Mouse (Mus musculus): Measurements from ENCODE around the gene H2-Ke6. TPM values are rescaled to one million over a fixed set of nuclear protein-coding genes. Genes with fewer than 3 reads are reported as not detected.
A peak's percentile ranks its signal among the peaks of the same experiment; 100 is the strongest.
"Not testable (repeated sequence)": the region's sequence is repeated elsewhere in the genome, so short reads cannot be mapped to it uniquely, and the experiment has no call there.

Gene H2-Ke6
- total and polyA plus RNA-seq, 2 experiments: 80.5 to 162 TPM

DNA sequence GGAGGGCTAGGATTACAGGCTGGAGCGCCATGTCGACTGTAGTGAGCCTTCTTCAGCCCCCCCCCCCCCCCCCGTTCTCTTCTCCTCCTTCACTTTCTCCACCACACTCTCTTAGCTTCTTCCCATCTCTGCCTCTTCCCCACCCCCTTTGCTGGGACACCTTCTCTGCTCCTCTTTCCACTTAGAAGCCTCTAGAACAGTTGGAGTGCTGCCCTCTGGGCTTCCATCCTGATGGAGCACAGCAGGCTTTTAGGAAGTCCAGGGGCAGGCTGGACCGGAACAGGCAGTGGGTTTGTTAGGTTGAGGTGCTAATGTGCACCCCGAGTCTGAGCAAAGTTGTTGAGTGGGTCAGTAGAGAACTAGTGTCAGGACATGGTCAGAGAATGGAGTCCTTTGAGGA lies 17.7 kb downstream of the H2-Ke6 start:
- Histone ChIP-seq H3K79me2 (ENCODE audit: control insufficient read depth, insufficient read depth, low read length) (no peaks in the 10 kb centered on the region), H3K9ac (ENCODE audit: low read depth, low read length) (no peak overlapping the region), H3K27me3 (ENCODE audit: control insufficient read depth, insufficient read depth, low read length) (peaks cover 3% of the 10 kb centered on the region; the same call in 1 of the 2 replicates), H3K4me1 (ENCODE audit: control insufficient read depth, insufficient read depth, low read length) (no peaks in the 10 kb centered on the region), H3K4me3 (ENCODE audit: insufficient read depth, low read depth, low read length) (no peak overlapping the region), H3K36me3 (ENCODE audit: control insufficient read depth, insufficient read depth, low read length) (no peaks in the 10 kb centered on the region), H3K27ac (replicated peaks; ENCODE audit: insufficient read depth, low read depth, low read length) (no peak overlapping the region)
- TF ChIP-seq POLR2A (IDR thresholded peaks at IDR 0.05; ENCODE audit: extremely low read depth, insufficient read depth, low read length) (no peak), CTCF (IDR thresholded peaks at IDR 0.05; ENCODE audit: low read depth, low read length) (no peak)
- no peak for DNase-seq (ENCODE audit: extremely low read depth, low read depth, low spot score)
- 78% methylated on average over 5 of the region's 5 CpGs for WGBS

DNA sequence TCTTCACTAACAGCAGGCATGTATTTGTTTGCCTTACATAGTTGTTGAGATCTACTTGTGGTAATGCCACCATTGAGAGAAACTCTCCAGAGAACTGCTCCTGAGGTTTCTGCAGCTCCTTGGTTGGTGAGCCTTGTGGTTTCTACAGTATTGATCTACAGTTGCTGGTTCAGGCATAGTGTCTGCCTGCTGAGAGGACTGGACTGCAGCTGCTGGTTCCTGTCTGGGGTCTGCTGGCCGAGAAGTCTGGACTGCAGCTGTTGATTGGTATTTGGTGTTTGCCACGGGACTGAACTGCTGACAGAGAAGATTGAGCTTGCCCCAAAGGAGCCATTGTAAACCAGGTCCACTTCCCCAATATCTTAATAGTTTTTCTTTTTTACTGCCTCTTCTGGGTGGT lies 21.3 kb downstream of the H2-Ke6 start:
- no peaks in the 10 kb centered on the region for H3K4me1 ChIP-seq (ENCODE audit: control insufficient read depth, insufficient read depth, low read length)
- H3K36me3 ChIP-seq (ENCODE audit: control insufficient read depth, insufficient read depth, low read length): no peaks in the 10 kb centered on the region
- 52% methylated on average over 2 of the region's 2 CpGs for WGBS
- DNase-seq (ENCODE audit: extremely low read depth, low read depth, low spot score): no peak
- H3K79me2 ChIP-seq (ENCODE audit: control insufficient read depth, insufficient read depth, low read length): no peaks in the 10 kb centered on the region
- no peak overlapping the region for H3K4me3 ChIP-seq (ENCODE audit: insufficient read depth, low read depth, low read length)
- TF ChIP-seq POLR2A (IDR thresholded peaks at IDR 0.05; ENCODE audit: extremely low read depth, insufficient read depth, low read length) (no peak), CTCF (IDR thresholded peaks at IDR 0.05; ENCODE audit: low read depth, low read length) (no peak)
- peaks cover 3% of the 10 kb centered on the region; the same call in 1 of the 2 replicates for H3K27me3 ChIP-seq (ENCODE audit: control insufficient read depth, insufficient read depth, low read length)
- H3K9ac ChIP-seq (ENCODE audit: low read depth, low read length): no peak overlapping the region
- no peak overlapping the region for H3K27ac ChIP-seq (replicated peaks; ENCODE audit: insufficient read depth, low read depth, low read length)

DNA sequence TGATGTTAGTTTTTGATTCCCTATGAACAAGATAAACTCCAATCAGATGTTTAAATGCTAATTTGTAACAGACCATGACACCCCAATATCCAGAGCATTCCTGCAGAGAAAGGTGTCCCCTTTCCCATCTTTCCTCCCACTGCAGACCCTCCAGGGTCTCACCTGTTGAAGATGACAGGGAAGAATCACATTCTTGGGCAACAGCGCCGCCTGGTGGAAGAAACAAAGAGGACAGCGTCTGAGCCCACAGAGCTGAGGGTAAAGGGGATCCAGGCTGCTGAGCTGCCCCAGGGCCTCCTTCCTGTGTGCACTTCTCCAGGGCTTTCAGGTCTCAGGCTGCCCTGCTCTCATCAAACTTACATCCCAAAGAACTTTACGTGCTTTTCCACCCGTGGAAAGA lies 24.4 kb downstream of the H2-Ke6 start:
- TF ChIP-seq CTCF (IDR thresholded peaks at IDR 0.05; ENCODE audit: low read depth, low read length) (peak; percentile 65), POLR2A (IDR thresholded peaks at IDR 0.05; ENCODE audit: extremely low read depth, insufficient read depth, low read length) (no peak)
- WGBS: 9% methylated on average over 5 of the region's 5 CpGs
- Histone ChIP-seq H3K4me3 (ENCODE audit: insufficient read depth, low read depth, low read length) (no peak overlapping the region), H3K27me3 (ENCODE audit: control insufficient read depth, insufficient read depth, low read length) (peaks cover 3% of the 10 kb centered on the region; the same call in 1 of the 2 replicates), H3K79me2 (ENCODE audit: control insufficient read depth, insufficient read depth, low read length) (peaks cover 3% of the 10 kb centered on the region; the same call in 1 of the 2 replicates), H3K4me1 (ENCODE audit: control insufficient read depth, insufficient read depth, low read length) (no peaks in the 10 kb centered on the region; the same call in 1 of the 2 replicates), H3K27ac (replicated peaks; ENCODE audit: insufficient read depth, low read depth, low read length) (no peak overlapping the region), H3K36me3 (ENCODE audit: control insufficient read depth, insufficient read depth, low read length) (peaks cover 2% of the 10 kb centered on the region; the same call in 1 of the 2 replicates), H3K9ac (ENCODE audit: low read depth, low read length) (no peak overlapping the region)
- DNase-seq (ENCODE audit: extremely low read depth, low read depth, low spot score): no peak

DNA sequence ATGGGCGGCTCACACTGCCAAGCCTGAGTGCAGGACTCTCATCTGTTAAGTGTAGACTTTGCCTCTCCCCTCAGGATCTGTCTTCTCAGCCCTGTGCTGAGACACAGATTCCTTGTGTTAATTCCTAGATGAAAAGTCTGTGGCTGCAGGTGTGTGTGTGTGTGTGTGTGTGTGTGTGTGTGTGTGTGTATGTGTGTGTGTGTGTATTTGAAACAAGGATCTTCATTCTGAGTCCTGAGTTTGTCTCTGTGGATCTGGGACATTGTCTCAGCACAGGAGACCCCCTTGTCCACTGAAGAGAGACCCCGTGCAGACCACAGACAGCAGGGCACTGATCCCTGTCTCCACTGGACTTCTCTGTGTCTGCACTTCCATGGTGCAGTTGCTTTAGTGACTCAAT lies 27.1 kb downstream of the H2-Ke6 start:
- H3K27ac ChIP-seq (replicated peaks; ENCODE audit: insufficient read depth, low read depth, low read length): peak overlapping the region; percentile 54

DNA sequence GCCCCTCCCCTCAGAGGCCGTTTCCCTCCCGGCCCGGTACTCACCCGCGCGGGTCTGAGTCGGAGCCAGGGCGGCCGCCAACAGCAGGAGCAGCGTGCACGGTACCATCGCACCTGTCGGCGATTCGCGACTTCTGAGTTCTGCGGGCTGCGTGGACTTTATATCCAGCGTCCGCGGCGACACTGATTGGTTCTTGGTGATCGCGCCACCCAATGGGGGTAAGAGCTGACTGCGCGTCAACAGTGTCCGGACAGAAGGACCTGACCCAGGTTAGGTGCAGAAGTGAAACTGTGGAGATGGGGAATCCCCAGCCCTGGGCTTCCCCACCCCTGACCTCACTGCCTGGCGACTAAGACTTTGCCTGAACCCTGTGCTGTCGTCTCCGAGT lies 27.7 kb downstream of the H2-Ke6 start, which contains the start of gene H2-K1:
Gene H2-K1, minus strand, starts transcription at position 198 of the 388 bp plus-strand sequence.
- TF ChIP-seq POLR2A (IDR thresholded peaks at IDR 0.05; ENCODE audit: extremely low read depth, insufficient read depth, low read length) (peak; percentile 100), CTCF (IDR thresholded peaks at IDR 0.05; ENCODE audit: low read depth, low read length) (no peak)
- peak within 1 kb of the TSS; percentile 94 for H3K9ac ChIP-seq (ENCODE audit: low read depth, low read length)
- peaks cover 3% of the 10 kb centered on the region; the same call in 1 of the 2 replicates for H3K79me2 ChIP-seq (ENCODE audit: control insufficient read depth, insufficient read depth, low read length)
- under 1% methylated on average over 30 of the region's 30 CpGs for WGBS
- H3K4me1 ChIP-seq (ENCODE audit: control insufficient read depth, insufficient read depth, low read length): no peaks in the 10 kb centered on the region; the same call in 1 of the 2 replicates
- H3K27ac ChIP-seq (replicated peaks; ENCODE audit: insufficient read depth, low read depth, low read length): peak within 1 kb of the TSS; percentile 88
- peaks cover 19% of the 10 kb centered on the region for H3K36me3 ChIP-seq (ENCODE audit: control insufficient read depth, insufficient read depth, low read length)
- peak within 1 kb of the TSS; percentile 82 for H3K4me3 ChIP-seq (ENCODE audit: insufficient read depth, low read depth, low read length)
- H3K27me3 ChIP-seq (ENCODE audit: control insufficient read depth, insufficient read depth, low read length): no peaks in the 10 kb centered on the region
- peak; percentile 94 for DNase-seq (ENCODE audit: extremely low read depth, low read depth, low spot score)

More for the DNA sequence above, 27.1 kb downstream of the H2-Ke6 start:
- H3K4me3 ChIP-seq (ENCODE audit: insufficient read depth, low read depth, low read length): peak overlapping the region; percentile 23; the same call in 1 of the 2 replicates
- DNase-seq (ENCODE audit: extremely low read depth, low read depth, low spot score); H3K79me2 ChIP-seq (ENCODE audit: control insufficient read depth, insufficient read depth, low read length); H3K4me1 ChIP-seq (ENCODE audit: control insufficient read depth, insufficient read depth, low read length); H3K27me3 ChIP-seq (ENCODE audit: control insufficient read depth, insufficient read depth, low read length): not testable (repeated sequence)
- peak overlapping the region; percentile 35; the same call in 1 of the 2 replicates for H3K9ac ChIP-seq (ENCODE audit: low read depth, low read length)
- H3K36me3 ChIP-seq (ENCODE audit: control insufficient read depth, insufficient read depth, low read length): peaks cover 19% of the 10 kb centered on the region
- 69% methylated on average over 2 of the region's 2 CpGs for WGBS

DNA sequence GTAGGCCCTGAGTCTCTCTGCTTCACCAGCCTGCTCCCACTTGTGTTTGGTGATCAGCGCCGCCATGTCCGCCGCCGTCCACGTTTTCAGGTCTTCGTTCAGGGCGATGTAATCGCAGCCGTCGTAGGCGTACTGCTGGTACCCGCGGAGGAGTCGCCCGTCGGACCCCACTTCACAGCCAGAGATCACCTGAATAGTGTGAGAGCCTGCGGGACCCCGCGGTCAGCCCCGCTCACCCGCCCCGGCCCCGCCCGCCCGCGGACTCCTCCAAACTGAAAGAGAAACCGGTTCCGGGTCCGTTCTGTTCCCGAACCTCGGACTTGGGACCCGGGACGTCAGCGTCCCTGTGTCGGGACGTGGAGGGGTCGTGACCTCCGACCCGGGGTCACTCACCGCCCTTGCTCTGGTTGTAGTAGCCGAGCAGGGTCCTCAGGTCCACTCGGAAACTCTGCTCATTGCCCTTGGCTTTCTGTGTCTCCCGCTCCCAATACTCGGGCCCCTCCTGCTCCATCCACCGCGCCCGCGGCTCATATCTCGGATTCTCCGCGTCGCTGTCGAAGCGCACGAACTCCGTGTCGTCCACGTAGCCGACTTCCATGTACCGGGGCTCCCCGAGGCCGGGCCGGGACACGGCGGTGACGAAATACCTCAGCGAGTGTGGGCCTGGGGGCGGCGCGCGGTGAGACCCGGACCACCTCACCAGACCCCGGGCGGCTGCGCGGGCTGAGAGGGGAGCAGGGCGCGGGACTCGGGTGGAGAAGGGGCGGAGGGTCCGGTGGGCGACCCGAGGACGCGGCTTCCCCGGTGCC lies 28.3 kb downstream of the H2-Ke6 start:
- H3K4me1 ChIP-seq (ENCODE audit: control insufficient read depth, insufficient read depth, low read length): no peaks in the 10 kb centered on the region; the same call in 1 of the 2 replicates
- no peaks in the 10 kb centered on the region for H3K27me3 ChIP-seq (ENCODE audit: control insufficient read depth, insufficient read depth, low read length)
- peak overlapping the region; percentile 88 for H3K27ac ChIP-seq (replicated peaks; ENCODE audit: insufficient read depth, low read depth, low read length)
- peaks cover 19% of the 10 kb centered on the region for H3K36me3 ChIP-seq (ENCODE audit: control insufficient read depth, insufficient read depth, low read length)
- TF ChIP-seq POLR2A (IDR thresholded peaks at IDR 0.05; ENCODE audit: extremely low read depth, insufficient read depth, low read length) (no peak), CTCF (IDR thresholded peaks at IDR 0.05; ENCODE audit: low read depth, low read length) (no peak)
- H3K79me2 ChIP-seq (ENCODE audit: control insufficient read depth, insufficient read depth, low read length): peaks cover 3% of the 10 kb centered on the region; the same call in 1 of the 2 replicates
- 1% methylated on average over 86 of the region's 87 CpGs for WGBS
- H3K4me3 ChIP-seq (ENCODE audit: insufficient read depth, low read depth, low read length): peak overlapping the region; percentile 82
- peak; percentile 76 for DNase-seq (ENCODE audit: extremely low read depth, low read depth, low spot score)
- peak overlapping the region; percentile 94 for H3K9ac ChIP-seq (ENCODE audit: low read depth, low read length)

DNA sequence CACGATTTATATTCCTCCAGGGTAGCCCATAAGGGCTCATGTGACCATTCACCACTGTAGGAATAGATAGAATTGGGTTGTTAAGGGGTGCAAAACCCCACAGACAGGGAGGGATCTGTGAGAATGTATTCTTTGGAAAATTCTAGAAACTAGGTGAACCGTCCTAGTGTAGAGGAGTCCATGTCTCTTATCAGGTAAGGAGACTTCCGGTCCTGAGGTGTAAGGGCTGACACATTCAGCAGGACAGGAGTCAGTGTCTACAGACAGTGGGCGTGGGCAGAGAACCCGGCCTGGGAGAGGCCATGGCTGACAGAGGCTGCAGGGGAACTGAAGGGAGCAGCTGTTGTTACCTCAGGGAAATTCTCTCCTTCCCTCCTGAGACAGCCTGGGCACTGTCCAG lies 29.2 kb downstream of the H2-Ke6 start:
- not testable (repeated sequence) for H3K4me1 ChIP-seq (ENCODE audit: control insufficient read depth, insufficient read depth, low read length); H3K27me3 ChIP-seq (ENCODE audit: control insufficient read depth, insufficient read depth, low read length); DNase-seq (ENCODE audit: extremely low read depth, low read depth, low spot score); H3K27ac ChIP-seq (replicated peaks; ENCODE audit: insufficient read depth, low read depth, low read length); H3K9ac ChIP-seq (ENCODE audit: low read depth, low read length); H3K79me2 ChIP-seq (ENCODE audit: control insufficient read depth, insufficient read depth, low read length)
- whole genome bisulfite sequencing: 58% methylated on average over 5 of the region's 5 CpGs
- Histone ChIP-seq H3K36me3 (ENCODE audit: control insufficient read depth, insufficient read depth, low read length) (peaks cover 19% of the 10 kb centered on the region), H3K4me3 (ENCODE audit: insufficient read depth, low read depth, low read length) (peak overlapping the region; percentile 82)

DNA sequence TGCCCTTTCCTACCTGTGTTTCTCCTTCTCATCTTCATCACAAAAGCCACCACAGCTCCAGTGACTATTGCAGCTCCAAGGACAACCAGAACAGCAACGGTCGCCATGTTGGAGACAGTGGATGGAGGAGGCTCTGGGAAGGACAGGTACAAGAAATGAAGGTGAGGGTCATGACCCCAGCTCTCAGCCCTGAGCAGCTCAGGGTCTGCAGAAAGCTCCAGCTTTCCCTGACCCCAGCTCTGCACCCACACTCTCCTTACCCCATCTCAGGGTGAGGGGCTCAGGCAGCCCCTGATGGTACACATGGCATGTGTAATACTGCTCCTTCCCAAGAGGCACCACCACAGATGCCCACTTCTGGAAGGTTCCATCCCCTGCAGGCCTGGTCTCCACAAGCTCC lies 30.8 kb downstream of the H2-Ke6 start:
- DNase-seq (ENCODE audit: extremely low read depth, low read depth, low spot score); H3K27me3 ChIP-seq (ENCODE audit: control insufficient read depth, insufficient read depth, low read length); H3K4me1 ChIP-seq (ENCODE audit: control insufficient read depth, insufficient read depth, low read length); H3K27ac ChIP-seq (replicated peaks; ENCODE audit: insufficient read depth, low read depth, low read length); H3K79me2 ChIP-seq (ENCODE audit: control insufficient read depth, insufficient read depth, low read length); H3K9ac ChIP-seq (ENCODE audit: low read depth, low read length); H3K4me3 ChIP-seq (ENCODE audit: insufficient read depth, low read depth, low read length): not testable (repeated sequence)
- WGBS: 92% methylated on average over 2 of the region's 2 CpGs
- H3K36me3 ChIP-seq (ENCODE audit: control insufficient read depth, insufficient read depth, low read length): peaks cover 19% of the 10 kb centered on the region

Measured in liver, adult 2 months (tissue).